Mouse (Mus musculus): ENCODE measurements around the gene 4930518I15Rik.

DNA sequence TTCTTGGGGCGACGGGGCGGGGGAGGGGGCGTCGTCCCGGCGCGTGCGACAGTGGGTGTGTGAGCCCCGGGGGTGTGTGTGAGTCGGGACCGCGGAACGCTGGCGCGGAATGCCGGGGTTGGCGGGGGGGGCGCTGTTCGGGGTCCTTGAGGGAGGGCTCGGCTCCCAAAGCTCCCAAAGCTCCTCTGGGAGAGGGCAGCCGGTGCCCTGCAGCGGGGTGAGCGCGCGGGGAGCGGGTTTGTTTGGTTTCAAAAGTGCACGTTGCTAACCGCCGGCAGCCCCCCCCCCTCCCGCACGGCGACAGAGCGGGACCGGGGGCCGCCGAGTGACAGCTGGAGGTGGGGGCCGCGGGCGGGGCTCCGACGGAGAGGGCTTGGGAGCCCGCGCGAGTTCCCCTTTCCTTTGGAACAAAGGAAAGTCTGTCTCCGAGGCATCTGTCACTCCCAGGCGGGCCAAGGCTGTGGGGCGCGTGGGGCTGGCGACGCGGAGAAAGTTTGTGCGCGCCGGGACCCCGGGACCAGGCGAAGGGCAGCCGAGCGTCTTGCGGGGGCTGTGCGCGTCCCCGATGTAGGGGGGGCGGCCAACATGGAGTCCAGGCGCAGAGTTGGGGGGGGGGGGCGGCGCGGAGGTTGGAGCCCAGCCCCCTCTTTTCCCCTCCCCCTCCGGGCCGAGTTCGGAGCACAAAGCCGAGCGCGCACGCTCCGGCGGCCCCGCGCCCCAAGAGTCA lies 17.3 kb downstream of the 4930518I15Rik start:
- TF ChIP-seq NRF1 (IDR thresholded peaks at IDR 0.05; ENCODE audit: low read depth, low read length) (peak; percentile 50), ELF1 (IDR thresholded peaks at IDR 0.05; ENCODE audit: low read depth, low read length) (no peak), POLR2AphosphoS2 (IDR thresholded peaks at IDR 0.05; ENCODE audit: low read depth, low read length) (no peak), JUND (conservative IDR thresholded peaks at IDR 0.05; ENCODE audit: low read depth, low read length) (no peak), MAFK (IDR thresholded peaks at IDR 0.05; ENCODE audit: insufficient replicate concordance, low read length) (no peak), BHLHE40 (IDR thresholded peaks at IDR 0.05; ENCODE audit: low read depth, low read length) (no peak), ZMIZ1 (IDR thresholded peaks at IDR 0.05; ENCODE audit: low read depth, low read length) (no peak), RAD21 (IDR thresholded peaks at IDR 0.05; ENCODE audit: low read depth, low read length) (no peak), EP300 (IDR thresholded peaks at IDR 0.05; ENCODE audit: low read length) (no peak), SIN3A (IDR thresholded peaks at IDR 0.05; ENCODE audit: low read length) (no peak; the same call in 1 of the 2 replicates), GABPA (IDR thresholded peaks at IDR 0.05; ENCODE audit: insufficient replicate concordance, low read depth, low read length) (no peak), CTCF (conservative IDR thresholded peaks at IDR 0.05 in 1 of 2, IDR thresholded peaks at IDR 0.05 in 1 of 2; ENCODE audit: low read depth in 2 of 2, low read length in 2 of 2) (no peak)

All from CH12.LX (cell line).